Mouse (Mus musculus): ENCODE measurements around the gene Hic2. TPM values are rescaled to one million over a fixed set of nuclear protein-coding genes. Genes with fewer than 3 reads are reported as not detected.

Gene Hic2
- 1 to 10 TPM; 1.2 TPM for total RNA-seq (2023)

GRCm38 (mm10) chr16:17232794-17233701, at the start of gene Hic2:
Gene Hic2 (plus strand): TSS chr16:17233572.

GRCm38 (mm10) chr16:17202549-17202948, 30.8 kb upstream of the Hic2 start, which contains the start of gene Ube2l3:
Gene Ube2l3 (minus strand): TSS chr16:17202649.

DNA sequence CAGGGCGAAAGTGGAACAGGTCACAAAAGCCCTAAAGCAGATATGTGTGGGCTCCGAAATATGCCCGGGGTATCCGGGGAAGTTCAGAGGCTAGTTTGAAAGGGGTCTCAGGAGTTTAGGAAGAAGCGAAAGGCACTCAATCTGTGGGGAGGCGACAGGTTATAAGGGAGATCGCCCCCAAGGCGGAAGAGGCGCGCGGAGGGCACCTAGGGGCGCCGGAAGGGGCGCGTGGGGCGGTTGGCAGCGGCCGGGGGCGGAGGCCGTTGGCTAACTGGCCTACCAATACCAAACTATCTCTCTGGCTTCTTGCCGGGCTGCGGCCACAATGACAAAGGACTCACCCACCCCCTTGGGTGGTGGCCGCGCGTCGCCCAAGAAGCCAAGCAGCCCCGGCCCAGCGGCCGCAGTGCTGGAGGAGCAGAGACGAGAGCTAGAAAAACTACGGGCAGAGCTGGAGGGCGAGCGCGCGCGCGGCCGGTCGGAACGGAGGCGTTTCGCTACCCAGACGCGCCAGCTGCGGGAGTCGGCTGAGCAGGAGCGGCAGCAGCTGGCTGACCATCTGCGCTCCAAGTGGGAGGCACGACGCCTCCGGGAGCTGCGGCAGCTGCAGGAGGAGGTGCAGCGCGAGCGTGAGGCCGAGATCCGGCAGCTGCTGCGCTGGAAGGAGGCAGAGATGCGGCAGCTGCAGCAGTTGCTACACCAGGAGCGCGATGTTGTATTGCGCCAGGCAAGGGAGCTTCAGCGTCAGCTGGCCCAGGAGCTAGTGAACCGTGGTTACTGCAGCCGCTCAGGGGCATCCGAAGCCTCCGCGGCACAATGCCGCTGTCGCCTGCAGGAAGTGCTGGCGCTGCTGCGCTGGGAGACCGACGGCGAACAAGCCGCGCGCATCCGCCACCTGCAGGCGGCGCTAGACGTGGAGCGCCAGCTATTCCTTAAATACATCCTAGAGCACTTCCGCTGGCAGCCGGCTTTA, 24.7 kb upstream of the Hic2 start, which contains the start of gene Rimbp3:
Gene Rimbp3, plus strand, starts transcription at position 215 of the 973 bp plus-strand sequence.

DNA sequence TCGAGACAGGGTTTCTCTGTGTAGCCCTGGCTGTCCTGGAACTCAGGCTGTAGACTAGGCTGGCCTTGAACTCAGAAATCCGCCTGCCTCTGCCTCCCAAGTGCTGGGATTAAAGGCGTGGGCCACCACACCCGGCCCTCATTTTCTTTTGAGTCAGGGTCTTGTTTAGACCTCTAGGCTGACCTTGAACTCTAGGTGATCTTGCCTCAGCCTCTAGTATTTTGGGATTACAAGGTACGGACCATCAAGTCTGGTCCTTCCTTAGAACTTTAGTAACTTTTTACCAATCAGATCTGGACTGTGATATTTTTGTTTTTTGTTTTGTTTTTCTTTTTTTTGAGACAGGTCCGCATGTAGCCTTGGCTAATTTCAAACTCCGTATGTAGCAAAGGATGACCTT, 42.3 kb downstream of the Hic2 start, which contains the start of gene Tmem191c:
Gene Tmem191c, plus strand, starts transcription at position 357 of the 400 bp plus-strand sequence.

Other genes starting within 250 kb of the Hic2 start
- gene Ypel1, start 163.9 kb upstream of the Hic2 start, total RNA-seq (2023): under 1 TPM; 0.24 to 0.60 TPM
- 10 to 100 TPM; 69.9 to 81.1 TPM for gene Ppil2, start 122.3 kb upstream of the Hic2 start, total RNA-seq (2023)
- gene 2610318N02Rik, start 108.4 kb upstream of the Hic2 start, total RNA-seq (2023): 10 to 100 TPM in 1 of 2 experiments, 1 to 10 TPM in 1; 5.3 to 10.4 TPM
- 10 to 100 TPM; 39.8 to 52.1 TPM for gene Sdf2l1, start 101.2 kb upstream of the Hic2 start, total RNA-seq (2023)
- 1 to 10 TPM; 4.9 to 6.9 TPM for gene Ydjc, start 89.0 kb upstream of the Hic2 start, total RNA-seq (2023)
- 1 to 10 TPM in 1 of 2 experiments, under 1 TPM in 1; 0.89 to 1.9 TPM for gene Ccdc116, start 86.3 kb upstream of the Hic2 start, total RNA-seq (2023)
- 100 to 1,000 TPM; 135 to 163 TPM for gene Ube2l3, start 30.9 kb upstream of the Hic2 start, total RNA-seq (2023)
- gene Rimbp3, start 25.0 kb upstream of the Hic2 start, total RNA-seq (2023): under 1 TPM; 0.42 to 0.44 TPM
- gene Tmem191c, start 42.5 kb downstream of the Hic2 start, total RNA-seq (2023): 1 to 10 TPM; 2.7 to 5.2 TPM
- gene Serpind1, start 97.8 kb downstream of the Hic2 start, total RNA-seq (2023): not detected
- gene Snap29, start 172.4 kb downstream of the Hic2 start, total RNA-seq (2023): 10 to 100 TPM; 15.3 to 18.3 TPM
- gene Pi4ka, start 172.7 kb downstream of the Hic2 start, total RNA-seq (2023): 10 to 100 TPM; 38.3 to 43.5 TPM
- 10 to 100 TPM; 34.0 to 40.3 TPM for gene Crkl, start 218.4 kb downstream of the Hic2 start, total RNA-seq (2023)

All from neutrophil, adult 59 days (primary cell).